Mouse (Mus musculus) thymus, adult 18-20 months (tissue): Measurements from ENCODE around the gene Pth.

Experiments used
- DNase-seq, 2 experiments: peaks; one replicate each; pipeline ENCODE4 v3.0.0; 2022; ENCODE audit warnings: mixed read lengths in 2 of 2

The Pth gene

GRCm38 (mm10) chr7:113388470-113388869, at the start of gene Pth:
Gene Pth, minus strand, starts transcription at chr7:113388570.
- no peak for DNase-seq

GRCm38 (mm10) chr7:113436312-113436711, 47.9 kb upstream of the Pth start:
- no peak for DNase-seq

- DNase-seq: peak; percentile 6
Measured at GRCm38 (mm10) chr7:113434286-113434685, 45.9 kb upstream of the Pth start.

DNA sequence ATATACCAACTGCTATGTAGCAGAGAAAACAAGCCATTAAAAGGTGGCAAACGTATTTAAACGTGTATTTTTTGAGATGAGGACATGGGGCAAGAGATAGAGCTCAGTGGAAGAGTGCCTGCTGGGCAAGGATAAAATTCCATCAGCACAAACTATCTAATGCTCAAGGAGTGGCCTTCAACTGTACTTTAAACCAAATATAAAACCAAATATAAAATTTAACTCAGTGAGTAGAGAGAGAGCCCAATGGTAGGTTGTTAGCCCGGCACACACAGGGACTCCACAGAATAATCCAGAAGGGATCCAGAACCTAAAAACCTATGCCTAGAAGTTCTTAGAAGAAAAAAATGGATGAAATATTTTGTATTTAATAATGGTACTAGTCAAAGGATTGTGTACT, 45.1 kb upstream of the Pth start:
- DNase-seq: no peak

GRCm38 (mm10) chr7:113432891-113433290, 44.5 kb upstream of the Pth start:
- DNase-seq: no peak

- DNase-seq: no peak
Measured at GRCm38 (mm10) chr7:113420771-113421170, 32.4 kb upstream of the Pth start.

DNA sequence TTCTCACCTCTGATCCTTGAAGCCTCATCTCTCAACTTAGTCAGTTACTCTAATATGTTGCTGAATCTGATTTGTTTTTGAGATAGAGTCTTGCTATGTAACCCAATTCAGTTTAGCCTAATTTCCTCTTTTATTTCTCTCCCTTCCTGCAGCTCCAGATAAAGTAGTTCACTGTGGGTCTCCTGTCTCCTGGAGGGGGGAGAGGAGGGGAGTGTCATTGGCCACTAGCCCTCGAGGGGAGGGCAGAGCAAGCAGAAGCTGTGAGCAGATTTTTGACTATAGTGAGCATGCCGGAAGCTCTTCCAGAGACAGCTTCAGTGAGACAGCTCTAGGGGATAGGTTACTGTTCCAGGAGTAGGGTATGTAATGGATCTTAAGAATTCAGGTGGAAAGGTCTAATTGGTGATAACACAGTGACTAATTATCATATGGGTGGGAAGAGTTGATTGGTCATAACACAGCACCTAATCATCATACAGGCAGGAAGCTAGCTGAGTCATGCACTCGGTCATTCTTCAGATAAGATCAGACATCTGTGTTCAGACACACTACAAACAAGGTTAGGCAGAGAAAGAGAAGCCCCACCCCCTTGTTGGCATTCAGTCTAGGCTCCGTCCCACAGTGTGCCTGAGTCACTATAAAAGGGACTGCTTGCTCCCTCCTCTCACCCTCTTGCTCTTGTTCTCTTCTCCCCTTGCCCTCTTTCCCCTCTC, 30.9 kb upstream of the Pth start:
- DNase-seq: peak; percentile 3 to 12

- no peak for DNase-seq
Measured at GRCm38 (mm10) chr7:113416536-113416935, 28.2 kb upstream of the Pth start.

GRCm38 (mm10) chr7:113415256-113415655, 26.9 kb upstream of the Pth start:
- no peak for DNase-seq

- no peak for DNase-seq
Measured at GRCm38 (mm10) chr7:113408712-113409111, 20.3 kb upstream of the Pth start.

- DNase-seq: no peak
Measured at GRCm38 (mm10) chr7:113398083-113398482, 9.7 kb upstream of the Pth start.

GRCm38 (mm10) chr7:113396661-113397060, 8.3 kb upstream of the Pth start:
- no peak for DNase-seq

- no peak for DNase-seq
Measured at GRCm38 (mm10) chr7:113391619-113392018, 3.2 kb upstream of the Pth start.

- DNase-seq: peak; percentile 34 to 52
Measured at GRCm38 (mm10) chr7:113377875-113378658, 10.3 kb downstream of the Pth start.

DNA sequence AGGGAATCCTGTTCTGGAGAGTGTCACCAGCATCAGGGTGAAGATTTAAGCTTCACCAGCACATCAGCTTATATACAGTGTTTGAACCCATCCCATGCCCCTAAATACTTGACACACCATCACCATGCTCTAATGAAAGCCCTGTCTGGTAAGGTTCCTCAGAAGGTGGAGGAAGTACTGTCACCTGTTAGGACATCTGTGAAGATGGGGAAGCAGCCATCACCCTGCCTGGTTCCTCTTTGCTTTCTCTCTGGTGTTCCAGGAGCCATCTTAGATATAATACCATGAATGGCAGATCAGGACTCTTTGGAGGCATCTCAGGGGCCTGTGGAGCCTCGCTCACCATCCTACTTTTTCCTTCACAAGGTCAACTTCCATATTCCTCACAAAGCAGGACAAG, 15.7 kb downstream of the Pth start:
- DNase-seq: no peak

GRCm38 (mm10) chr7:113369620-113370340, 18.6 kb downstream of the Pth start:
- peak; percentile 70 to 73 for DNase-seq

GRCm38 (mm10) chr7:113368746-113369619, 19.4 kb downstream of the Pth start, which contains the start of gene Btbd10:
Gene Btbd10, minus strand, starts transcription at chr7:113369392.
- DNase-seq: peak; percentile 95 to 97

DNA sequence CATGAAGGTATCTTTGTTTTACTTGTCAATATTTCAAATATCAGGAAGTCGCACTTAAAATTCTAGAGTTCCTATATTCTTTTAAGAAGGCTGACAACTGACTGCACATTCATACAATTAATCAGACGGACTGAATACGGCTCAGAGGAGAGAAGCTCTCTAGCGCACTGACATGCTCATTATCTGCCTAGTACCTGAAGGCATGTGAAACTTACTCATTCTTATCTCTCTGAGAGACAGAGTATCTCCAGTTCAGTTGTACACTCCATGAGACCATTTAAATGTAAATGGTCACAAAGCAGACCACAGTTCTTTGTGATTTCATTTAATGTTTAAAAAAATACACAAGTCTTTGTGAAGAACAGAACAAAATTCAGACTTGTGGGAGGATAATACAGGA, 20.9 kb downstream of the Pth start:
- no peak for DNase-seq

DNA sequence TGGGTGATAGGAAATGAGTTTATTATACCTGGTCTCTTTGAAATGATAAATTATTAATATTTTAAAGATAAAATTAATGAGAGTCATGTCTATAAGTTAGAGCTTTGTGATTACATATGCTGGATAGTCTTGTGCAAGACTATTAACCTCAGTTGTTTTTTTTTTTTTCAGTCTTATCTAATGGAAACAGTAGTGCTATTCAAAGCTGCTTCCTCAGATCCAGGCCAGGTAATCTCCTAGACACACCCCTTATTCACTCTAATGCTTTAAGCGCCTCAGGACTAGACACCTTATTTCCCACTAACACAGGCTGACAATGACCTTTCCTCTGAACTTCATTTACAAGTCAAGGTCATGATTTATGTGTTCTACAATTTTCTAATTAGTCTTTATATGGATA, 39.3 kb downstream of the Pth start:
- no peak for DNase-seq

DNA sequence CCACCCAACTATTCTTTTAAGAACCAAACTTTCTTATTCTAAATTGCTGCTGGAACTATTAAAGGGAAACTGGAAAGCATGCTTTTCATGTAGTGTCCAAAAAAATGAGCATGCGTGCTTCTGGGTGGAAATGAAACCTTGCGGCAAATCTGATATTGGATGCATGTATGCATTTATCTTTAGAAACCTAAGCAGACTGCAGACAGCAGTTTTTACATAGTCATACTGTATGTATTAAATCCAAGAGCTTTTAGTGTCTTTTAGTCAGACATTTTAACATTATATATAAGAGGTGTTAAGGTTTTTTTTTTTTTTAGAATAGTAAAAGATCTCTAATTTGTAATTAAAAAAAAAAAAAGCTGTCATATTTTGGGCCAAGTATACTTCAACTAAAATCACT, 40.7 kb downstream of the Pth start:
- DNase-seq: no peak

DNA sequence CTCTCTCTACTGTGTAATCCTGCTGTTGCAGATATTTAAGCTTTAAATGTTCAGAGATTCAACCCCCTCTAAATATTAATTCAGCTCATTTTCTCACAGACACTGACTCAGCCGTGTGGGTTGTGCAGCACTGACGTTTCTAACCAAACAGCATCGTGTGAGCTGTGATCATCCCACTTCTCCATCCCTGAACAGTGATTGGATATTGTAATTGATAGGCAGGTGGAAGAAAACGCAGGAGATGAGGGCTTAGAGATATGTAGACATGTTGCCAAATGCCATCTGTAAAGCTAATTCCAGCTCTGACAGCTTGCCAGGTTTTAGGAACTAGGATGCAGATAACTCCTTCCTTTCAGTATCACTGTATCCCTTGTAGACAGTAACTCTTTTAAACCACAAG, 41.1 kb downstream of the Pth start:
- no peak for DNase-seq
